Mouse (Mus musculus): ENCODE results near the gene Tenm4. TPM values are rescaled to one million over a fixed set of nuclear protein-coding genes. Genes with fewer than 3 reads are reported as not detected.

Tenm4 gene
- total RNA-seq, 2 experiments from 2014 or later: 15.6 to 22.3 TPM

GRCm38 (mm10) chr7:96242328-96243185 lies 71.5 kb downstream of the Tenm4 start:
- no peak for DNase-seq

GRCm38 (mm10) chr7:96244796-96245195 lies 73.8 kb downstream of the Tenm4 start:
- no peak for DNase-seq

GRCm38 (mm10) chr7:96259630-96260029 lies 88.6 kb downstream of the Tenm4 start:
- no peak for DNase-seq

GRCm38 (mm10) chr7:96262182-96262581 lies 91.1 kb downstream of the Tenm4 start:
- DNase-seq: no peak

- DNase-seq: peak; percentile 18
Observed at GRCm38 (mm10) chr7:96265941-96266340, 94.9 kb downstream of the Tenm4 start.

GRCm38 (mm10) chr7:96267266-96267665 lies 96.2 kb downstream of the Tenm4 start:
- no peak for DNase-seq

- no peak for DNase-seq
Observed at GRCm38 (mm10) chr7:96270684-96271083, 99.6 kb downstream of the Tenm4 start.

- DNase-seq: no peak
Observed at GRCm38 (mm10) chr7:96272068-96272467, 101.0 kb downstream of the Tenm4 start.

- no peak for DNase-seq
Observed at GRCm38 (mm10) chr7:96274486-96274885, 103.4 kb downstream of the Tenm4 start.

- DNase-seq: no peak
Observed at GRCm38 (mm10) chr7:96277550-96277949, 106.5 kb downstream of the Tenm4 start.

GRCm38 (mm10) chr7:96278378-96278777 lies 107.3 kb downstream of the Tenm4 start:
- DNase-seq: no peak

GRCm38 (mm10) chr7:96280795-96281194 lies 109.7 kb downstream of the Tenm4 start:
- DNase-seq: no peak

GRCm38 (mm10) chr7:96290576-96290975 lies 119.5 kb downstream of the Tenm4 start:
- no peak for DNase-seq

GRCm38 (mm10) chr7:96295959-96296358 lies 124.9 kb downstream of the Tenm4 start:
- no peak for DNase-seq

GRCm38 (mm10) chr7:96300826-96301397 lies 129.9 kb downstream of the Tenm4 start:
- DNase-seq: no peak

GRCm38 (mm10) chr7:96301813-96302212 lies 130.8 kb downstream of the Tenm4 start:
- no peak for DNase-seq

- DNase-seq: no peak
Observed at GRCm38 (mm10) chr7:96303963-96304362, 132.9 kb downstream of the Tenm4 start.

GRCm38 (mm10) chr7:96305382-96305935 lies 134.4 kb downstream of the Tenm4 start:
- no peak for DNase-seq

GRCm38 (mm10) chr7:96308106-96308505 lies 137.1 kb downstream of the Tenm4 start:
- no peak for DNase-seq

GRCm38 (mm10) chr7:96329343-96329742 lies 158.3 kb downstream of the Tenm4 start:
- DNase-seq: no peak

- no peak for DNase-seq
Observed at GRCm38 (mm10) chr7:96331186-96331585, 160.1 kb downstream of the Tenm4 start.

GRCm38 (mm10) chr7:96334361-96334760 lies 163.3 kb downstream of the Tenm4 start:
- DNase-seq: peak; percentile 56

GRCm38 (mm10) chr7:96336376-96336775 lies 165.3 kb downstream of the Tenm4 start:
- no peak for DNase-seq

All from adrenal gland, postnatal 10 days (tissue).